Mouse (Mus musculus): ENCODE measurements around the gene Wdr26.

GRCm38 (mm10) chr1:181251624-181252023, 39.8 kb upstream of the Wdr26 start:
- TF ChIP-seq CTCF (IDR thresholded peaks at IDR 0.05; ENCODE audit: low read depth, low read length): no peak
- no peak for TF ChIP-seq POLR2A (IDR thresholded peaks at IDR 0.05; ENCODE audit: extremely low read depth, insufficient read depth, low read length)

Data from liver, adult 2 months (tissue).